Mouse (Mus musculus) megakaryocyte-erythroid progenitor cell, adult 5-6 weeks (primary cell): ENCODE measurements around the gene Hic2. TPM values are rescaled to one million over a fixed set of nuclear protein-coding genes. Genes with fewer than 3 reads are reported as not detected.

ENCODE experiments used
- ATAC-seq: replicated peaks from 2 replicates; pipeline ENCODE4 v1.8.0; 2016; ENCODE audit warnings: mild to moderate bottlenecking, inconsistent platforms; ENCODE audit not compliant: severe bottlenecking, poor library complexity, low FRiP score, low TSS enrichment
- total RNA-seq, 2 experiments: library from RNA; stranded (forward) in 1 of 2; stranded (reverse) in 1 of 2; fragments of 200-1000, 215-1000 nt in 1 of 2; fragments of >200 nt in 1 of 2; fragmentation: Nextera tagmentation in 1 of 2; gene quantifications; 2 replicates each; pipeline ENCODE4 v1.2.3; 2014 to 2017

Hic2 gene
- 1.6 and 2.1 TPM in 2 replicates for total RNA-seq (2014; fragmentation: Nextera tagmentation)
- 1.5 and 1.9 TPM in 2 replicates for total RNA-seq (2017)

DNA sequence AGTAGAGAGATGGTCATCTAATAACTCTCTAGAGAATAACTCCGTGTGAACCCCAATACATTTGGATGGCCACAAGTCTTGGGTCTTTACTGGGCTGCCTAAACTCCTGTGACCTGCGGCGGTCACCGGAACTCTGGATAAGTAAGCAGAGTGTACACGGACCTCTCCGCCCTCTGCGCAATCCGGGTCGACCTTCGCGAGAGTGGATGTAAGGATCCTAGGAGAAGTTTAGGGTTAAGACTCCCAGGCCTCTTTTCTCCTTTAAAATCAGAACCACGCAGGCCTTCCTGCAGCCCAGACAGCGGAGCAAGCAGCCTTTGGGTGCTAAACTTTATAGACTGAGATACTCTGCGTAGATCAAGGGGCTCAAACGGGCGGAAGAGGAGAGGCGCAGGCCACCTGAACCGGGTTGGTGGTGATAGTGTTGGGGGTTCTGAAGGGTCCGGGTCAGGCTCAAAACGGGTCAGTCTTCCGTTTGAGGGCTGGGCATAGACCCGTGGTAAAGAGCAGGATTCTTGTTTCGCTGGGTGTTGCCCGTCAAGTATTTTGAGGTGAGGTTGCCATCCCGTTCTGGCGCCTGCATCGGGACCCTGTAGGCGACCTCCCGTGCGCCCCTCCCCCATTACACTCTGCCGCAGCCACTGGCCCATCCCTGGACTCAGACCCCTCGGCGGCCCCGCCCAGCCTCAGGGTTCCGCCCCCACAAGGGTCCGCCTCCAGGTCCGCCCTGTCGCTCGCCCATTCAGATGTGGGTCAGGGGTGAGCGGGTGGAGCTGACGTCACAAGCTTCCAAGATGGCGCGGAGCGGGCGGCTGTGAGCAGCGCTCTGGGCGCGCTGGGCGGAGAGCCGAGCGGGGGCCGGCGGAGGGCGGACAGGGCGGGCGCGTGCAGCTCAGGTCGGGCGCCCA lies at the start of gene Hic2:
Gene Hic2 (plus strand): TSS at position 779 of the 908 bp plus-strand sequence.
- peak; percentile 80 for ATAC-seq

DNA sequence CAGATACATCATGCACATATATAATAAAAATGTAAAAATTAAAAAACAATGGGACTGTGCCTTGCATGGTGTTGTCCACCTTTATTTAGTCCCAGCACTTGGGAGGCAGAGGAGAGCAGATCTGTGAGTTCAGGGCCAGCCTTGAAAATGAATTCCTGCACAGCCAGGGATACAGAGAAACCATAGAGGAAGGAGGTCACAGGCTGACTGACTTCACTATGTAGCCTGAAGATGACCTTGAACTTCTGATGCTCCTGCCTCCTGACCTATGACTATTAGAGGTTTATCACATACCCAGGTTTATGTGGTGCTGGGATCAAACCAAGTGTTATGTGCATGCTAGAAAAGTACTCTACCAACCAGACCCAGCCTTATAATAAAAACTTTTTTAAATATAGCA lies 47.9 kb upstream of the Hic2 start:
- ATAC-seq = no peak

DNA sequence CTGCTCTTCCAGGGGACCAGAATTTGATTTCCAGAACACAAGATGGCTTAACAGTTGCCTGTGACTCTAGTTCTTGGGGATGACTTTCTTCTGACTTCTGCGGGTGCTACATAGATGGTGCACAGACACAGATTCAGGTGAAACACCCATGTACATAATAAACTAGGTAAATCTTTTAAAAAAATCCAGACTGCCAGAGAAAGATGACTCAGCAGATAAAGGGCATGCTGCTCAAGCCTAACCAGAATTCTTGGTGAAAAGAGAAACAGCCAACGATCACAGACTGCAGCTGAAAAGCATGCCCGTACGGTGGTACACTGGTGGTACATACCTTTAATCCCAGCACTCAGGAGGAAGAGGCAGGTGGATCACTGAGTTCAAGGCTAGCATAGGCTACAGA lies 39.5 kb upstream of the Hic2 start:
- ATAC-seq = no peak

DNA sequence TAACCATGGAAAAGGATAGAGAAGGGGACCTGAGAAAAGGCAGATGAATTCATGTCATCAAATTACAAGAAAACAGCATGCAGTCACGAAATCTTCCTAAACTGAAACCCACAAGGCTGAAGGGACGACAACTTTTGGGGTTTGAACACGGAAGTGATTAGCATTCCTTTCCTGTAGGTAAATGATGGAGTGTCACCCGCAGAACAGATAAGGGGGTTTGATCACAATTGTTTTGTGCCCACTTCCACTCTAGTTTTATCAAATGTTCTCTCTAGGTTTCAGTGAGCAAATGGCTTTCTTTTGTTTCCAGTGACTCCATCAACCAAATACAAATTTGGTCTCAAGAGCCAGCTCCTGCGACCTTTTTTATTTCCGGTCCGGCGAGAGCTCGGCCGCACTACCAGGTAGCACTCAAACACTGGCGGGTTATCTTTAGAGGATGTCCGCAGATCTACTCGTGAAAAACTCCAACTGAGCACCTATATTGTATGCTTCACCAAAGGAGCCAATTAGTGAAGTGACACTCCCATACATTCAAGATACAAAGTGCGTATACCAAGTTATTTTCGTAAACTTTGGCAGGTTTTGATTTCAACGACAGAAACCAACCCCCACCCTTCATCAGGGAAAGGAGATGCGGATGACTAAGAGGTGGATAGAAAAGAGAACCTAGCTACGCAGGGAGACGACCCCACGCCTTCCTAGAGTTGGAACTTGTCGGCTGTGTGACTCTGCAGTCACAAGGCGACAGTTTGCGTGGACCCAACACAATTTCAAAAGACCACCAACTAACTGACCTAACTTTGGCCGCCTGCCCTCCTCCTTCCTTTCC lies 33.0 kb upstream of the Hic2 start:
- ATAC-seq = no peak

DNA sequence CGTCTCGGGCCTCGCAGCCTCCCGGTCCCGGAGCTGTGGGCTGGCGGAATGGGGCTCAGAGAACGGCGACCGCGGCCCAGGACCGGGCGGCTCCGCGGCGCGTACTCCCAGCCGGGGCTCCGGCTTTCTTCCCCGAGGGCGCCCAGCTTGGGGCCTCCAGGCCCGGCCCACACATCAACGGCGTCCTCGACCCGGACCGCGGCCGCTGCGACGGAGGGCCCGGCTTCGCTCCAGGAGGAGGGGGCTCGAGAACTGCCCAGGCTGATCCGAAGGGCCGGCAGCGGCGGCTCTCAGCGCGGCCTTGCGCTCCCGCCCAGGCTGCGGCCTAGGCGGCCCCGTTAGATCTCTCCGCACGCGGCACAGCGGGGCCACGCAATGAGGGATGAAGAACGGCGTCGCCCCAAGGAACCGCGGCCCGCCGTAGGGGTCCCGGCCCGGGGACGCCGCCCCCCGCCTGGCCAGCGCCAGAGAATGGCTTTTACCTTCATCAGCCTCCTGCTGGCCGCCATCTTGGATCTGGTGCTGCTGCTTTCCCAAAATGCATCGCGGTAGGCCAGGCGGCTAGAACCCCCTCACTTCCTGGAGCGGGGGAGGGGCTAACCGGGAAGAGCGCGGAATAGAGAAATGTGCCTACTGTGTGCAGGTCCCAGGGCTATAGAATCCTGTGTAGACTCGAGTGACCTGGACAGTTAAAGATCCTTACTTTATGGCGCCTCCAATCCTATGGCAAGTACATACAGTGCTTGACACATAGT lies 32.2 kb upstream of the Hic2 start:
- peak; percentile 71 for ATAC-seq

DNA sequence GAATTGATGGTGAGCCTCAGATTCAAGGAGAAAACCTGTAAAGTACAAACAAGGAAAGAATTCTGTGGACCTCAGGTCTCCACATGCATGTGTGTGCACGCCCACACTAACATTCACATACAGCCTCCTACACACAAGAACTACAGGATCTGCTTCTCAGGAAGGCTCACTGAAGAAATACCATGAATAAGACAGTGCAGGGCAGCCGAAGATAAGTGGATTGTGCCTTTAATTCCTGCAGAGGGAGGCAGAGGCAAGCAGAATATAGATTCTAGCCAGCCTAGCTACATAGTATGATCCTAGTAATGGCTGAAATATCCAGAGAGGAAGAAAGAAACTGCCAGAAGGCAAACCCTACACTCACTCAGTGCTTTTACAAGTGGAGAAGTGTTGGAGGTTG lies 31.4 kb upstream of the Hic2 start:
- ATAC-seq = peak; percentile 66

DNA sequence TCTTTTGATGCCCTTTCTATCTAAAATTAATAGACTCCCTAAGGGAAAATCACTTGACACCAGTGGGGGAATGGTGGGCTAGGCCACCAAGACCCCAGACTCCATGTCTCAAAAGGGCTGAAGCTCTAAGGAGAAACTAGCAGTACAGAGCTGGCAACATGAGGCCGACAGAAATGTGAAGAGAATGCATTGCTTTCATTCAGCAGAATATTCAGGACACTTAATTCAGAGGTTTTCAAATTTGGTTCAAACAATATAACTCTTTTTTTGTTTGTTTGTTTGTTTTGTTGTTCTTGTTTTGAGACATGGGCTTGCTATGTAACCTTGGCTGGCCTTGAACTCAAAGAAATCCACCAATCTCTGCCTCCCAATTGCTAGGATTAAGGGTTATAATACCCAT lies 30.8 kb upstream of the Hic2 start, which contains the start of gene Ube2l3:
Gene Ube2l3 (minus strand): TSS at position 101 of the 400 bp plus-strand sequence.
- ATAC-seq = no peak

DNA sequence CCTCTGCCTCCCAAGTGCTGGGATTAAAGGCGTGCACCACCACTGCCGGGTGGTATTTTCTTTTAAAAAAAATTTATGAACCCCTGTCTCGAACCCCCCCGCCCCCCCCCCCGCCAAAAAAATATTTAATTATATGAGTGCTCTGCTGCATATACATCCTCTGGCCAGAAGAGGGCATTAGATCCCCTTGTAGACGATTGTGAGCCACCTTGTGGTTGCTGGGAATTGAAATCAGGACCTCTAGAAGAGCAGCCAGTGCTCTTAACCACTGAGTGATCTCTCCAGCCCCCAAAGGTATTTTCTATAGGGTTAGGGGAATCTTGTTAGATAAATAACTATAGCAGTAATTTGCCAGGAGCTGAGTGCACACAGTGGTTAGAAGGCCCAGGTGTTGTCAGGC lies 28.4 kb upstream of the Hic2 start:
- no peak for ATAC-seq

DNA sequence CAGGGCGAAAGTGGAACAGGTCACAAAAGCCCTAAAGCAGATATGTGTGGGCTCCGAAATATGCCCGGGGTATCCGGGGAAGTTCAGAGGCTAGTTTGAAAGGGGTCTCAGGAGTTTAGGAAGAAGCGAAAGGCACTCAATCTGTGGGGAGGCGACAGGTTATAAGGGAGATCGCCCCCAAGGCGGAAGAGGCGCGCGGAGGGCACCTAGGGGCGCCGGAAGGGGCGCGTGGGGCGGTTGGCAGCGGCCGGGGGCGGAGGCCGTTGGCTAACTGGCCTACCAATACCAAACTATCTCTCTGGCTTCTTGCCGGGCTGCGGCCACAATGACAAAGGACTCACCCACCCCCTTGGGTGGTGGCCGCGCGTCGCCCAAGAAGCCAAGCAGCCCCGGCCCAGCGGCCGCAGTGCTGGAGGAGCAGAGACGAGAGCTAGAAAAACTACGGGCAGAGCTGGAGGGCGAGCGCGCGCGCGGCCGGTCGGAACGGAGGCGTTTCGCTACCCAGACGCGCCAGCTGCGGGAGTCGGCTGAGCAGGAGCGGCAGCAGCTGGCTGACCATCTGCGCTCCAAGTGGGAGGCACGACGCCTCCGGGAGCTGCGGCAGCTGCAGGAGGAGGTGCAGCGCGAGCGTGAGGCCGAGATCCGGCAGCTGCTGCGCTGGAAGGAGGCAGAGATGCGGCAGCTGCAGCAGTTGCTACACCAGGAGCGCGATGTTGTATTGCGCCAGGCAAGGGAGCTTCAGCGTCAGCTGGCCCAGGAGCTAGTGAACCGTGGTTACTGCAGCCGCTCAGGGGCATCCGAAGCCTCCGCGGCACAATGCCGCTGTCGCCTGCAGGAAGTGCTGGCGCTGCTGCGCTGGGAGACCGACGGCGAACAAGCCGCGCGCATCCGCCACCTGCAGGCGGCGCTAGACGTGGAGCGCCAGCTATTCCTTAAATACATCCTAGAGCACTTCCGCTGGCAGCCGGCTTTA lies 24.7 kb upstream of the Hic2 start, which contains the start of gene Rimbp3:
Gene Rimbp3 (plus strand): TSS at position 215 of the 973 bp plus-strand sequence.
- ATAC-seq = peak; percentile 60; the same call in 1 of the 2 replicates

DNA sequence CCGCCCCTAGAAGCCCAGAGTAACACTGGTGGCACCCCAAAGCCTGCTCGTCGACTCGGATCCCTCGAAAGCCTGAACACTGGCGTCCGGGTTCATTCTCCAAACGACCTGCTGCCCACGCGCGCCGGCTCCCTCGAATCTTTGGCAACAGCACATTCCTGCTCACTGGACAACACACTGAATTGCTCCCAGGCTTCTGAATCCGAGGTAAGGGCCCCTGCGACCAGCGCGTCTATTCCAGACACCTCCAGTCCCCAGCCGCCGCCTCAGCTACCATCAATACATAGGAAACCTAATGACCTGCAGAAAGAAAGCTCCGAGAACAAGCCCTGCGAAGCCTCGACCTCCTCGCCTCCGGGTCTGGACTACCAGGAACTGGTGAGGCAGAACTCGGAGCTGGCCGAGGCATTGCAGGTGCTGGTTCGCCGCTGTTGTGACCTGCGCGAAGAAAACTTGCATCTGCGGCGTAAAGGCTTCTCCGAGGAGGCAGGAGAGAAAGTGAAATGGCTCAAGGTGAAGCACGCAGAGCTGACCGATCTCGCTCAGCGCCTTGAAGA lies 23.9 kb upstream of the Hic2 start:
- peak; percentile 9; the same call in 1 of the 2 replicates for ATAC-seq

DNA sequence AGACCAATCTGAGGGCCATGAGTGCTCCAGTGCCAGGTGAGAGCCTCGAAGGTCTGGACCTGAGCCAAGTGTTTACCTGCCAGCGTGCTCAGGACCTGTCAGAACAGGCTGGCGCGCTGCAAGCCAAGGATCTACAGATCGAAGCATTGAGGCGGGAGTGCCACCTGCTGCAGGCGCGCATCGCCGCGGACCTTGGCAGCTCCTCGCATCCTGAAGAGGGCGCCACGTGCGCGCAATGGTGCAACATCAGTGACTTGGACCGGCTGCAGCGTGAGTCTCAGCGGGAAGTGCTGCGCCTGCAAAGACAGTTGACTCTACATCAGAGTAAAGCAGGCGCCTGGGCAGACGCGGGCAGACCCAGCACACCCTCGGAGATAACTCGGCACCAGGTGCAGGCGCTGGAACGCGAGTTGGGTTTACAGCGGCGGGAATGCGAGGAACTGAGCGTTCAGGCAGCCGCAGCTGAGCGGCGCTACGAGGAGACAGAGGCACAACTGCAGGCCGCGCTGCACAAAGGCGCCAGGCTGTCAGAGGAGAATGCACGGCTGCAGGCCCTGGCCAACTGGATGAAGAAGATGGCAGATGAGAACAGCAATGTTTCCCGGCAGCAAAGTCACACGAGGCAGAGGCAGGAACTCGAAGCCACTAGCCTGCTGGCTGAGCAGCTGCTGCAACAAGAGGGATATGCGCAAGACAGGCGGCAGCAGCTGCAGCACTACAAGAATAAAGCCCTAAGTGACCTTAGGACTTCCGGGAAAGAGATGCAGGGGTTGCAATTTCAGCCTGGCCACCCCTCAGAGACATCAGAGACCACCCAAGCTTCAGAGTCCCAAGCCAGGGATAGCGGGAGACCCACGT lies 23.2 kb upstream of the Hic2 start:
- ATAC-seq = peak; percentile 87

DNA sequence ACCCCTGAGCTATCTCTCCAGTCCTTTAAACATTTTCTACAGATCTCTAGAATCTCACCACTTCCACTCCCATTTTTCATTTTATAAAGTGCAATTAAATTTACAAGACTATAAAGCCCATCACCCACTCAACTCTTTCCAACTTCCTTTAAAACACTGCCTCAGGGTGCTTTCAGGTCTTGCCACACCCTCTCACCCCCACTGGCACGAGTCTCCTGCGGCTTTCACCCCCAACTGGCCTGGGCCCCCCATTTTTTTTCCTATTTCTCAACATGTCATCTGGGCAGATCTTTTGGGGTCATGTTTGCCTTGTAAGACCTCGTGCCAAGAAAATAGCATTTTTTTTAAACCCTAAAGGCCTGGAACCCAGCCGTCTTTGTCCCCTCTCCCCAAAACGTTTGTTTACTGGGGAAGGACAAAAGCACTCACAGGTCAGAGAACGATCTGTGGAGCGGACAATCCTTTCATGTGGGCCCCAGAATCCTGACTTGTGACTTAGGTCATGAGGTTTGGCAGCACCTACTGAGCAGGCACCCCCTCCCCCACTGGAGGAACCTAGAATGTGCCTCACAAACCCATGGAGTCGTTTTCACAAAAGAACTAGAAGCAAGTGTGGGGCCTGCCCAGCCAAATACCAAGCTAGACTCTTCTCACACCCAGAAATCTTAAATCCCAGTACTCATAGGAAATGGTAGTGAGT lies 16.3 kb upstream of the Hic2 start:
- ATAC-seq = no peak

DNA sequence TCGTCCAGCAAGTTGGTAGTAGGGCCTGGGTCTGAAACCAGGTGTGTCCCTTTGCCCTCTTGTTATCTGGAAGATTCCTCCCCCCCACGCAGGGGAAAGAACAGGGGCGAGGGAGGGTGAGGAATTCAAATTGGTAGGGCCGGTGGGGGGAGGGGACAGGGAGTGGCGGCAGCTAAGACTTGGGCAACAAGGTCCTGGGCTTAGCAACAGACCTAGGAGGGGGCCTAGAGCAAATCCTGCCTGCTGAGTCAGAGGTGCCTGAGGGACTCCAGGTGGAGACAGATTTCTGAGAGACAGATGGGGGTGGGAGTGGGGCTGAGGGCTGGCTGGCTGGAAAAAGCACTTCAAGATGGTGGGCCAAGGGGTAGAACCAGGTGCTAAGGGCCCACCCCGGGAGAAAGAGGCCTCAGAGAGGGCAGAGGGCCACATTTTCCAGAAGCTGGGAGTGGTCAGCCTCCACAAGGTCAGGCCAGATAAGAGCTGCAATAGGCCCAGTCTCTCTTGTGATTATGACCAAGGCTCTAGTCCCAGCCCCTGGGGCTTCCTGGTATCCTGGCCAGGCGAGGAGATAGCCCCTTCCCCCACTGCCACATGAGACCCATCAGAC lies 13.1 kb upstream of the Hic2 start:
- peak; percentile 34; the same call in 1 of the 2 replicates for ATAC-seq

DNA sequence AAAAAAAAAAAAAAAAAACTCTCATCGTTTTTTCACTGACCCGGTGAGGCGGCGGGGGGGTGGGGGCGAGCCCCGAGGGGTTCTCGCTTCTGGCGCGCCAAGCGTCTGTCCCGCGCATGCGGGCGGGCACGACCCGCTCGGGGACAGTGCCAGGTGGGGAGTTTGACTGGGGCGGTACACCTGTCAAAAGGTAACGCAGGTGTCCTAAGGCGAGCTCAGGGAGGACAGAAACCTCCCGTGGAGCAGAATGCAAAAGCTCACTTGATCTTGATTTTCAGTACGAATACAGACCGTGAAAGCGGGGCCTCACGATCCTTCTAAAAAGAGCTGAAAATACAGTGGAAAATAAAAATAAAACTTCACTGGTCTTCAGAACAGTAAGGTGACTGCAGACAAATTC lies 11.2 kb upstream of the Hic2 start:
- peak; percentile 100 for ATAC-seq

DNA sequence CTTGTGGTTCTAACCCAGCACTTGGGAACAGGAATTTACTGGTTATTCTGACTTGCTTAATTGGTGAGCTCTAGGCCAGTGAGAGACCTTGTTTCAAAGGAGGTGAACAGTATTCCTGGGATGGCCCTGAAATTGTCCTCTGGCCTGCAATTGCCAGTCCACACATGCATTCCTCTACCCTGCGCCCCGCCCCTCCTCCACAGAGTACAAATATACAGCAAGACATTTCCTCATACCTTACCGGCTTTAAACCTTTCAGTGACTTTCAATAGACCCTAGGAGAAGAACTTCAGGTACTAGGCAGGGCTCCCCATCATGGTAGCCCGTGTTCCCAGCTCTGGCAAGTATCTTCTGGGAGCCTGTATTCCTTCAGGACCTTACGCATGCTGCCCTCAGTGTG lies 7.8 kb upstream of the Hic2 start:
- no peak for ATAC-seq

DNA sequence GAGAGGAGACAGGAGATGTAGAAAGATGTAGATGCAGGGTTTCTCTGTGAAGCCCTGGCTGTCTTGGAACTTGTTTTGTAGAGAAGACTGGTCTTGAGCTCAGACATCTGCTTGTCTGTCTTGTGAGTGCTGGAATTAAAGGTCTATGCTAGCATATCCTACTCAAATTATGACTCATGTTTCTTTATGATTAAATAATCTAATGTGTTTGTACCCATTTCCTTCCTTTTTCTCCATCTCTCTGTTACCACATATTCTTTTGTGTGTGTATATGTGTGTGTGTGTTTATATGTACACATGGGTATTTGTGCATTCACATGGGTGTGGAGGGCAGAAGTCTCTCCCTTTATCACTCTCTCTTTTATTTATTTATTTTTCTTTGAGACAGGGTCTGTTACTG lies 6.9 kb upstream of the Hic2 start:
- no peak for ATAC-seq
